Mouse (Mus musculus) cerebellum, postnatal 14 days (tissue): ENCODE measurements around the gene Olfr186.
"Not testable (repeated sequence)": the region's sequence is repeated elsewhere in the genome, so short reads cannot be mapped to it uniquely, and the experiment has no call there.

Experiments
- DNase-seq, 2 experiments: peaks; one replicate each; pipeline ENCODE4 v3.0.0; 2021; ENCODE audit warnings: mixed read lengths in 2 of 2

Olfr186 gene

GRCm38 (mm10) chr16:59030191-59030590 lies at the start of gene Olfr186:
Gene Olfr186 (minus strand): TSS chr16:59030291.
- DNase-seq, result no peak

DNA sequence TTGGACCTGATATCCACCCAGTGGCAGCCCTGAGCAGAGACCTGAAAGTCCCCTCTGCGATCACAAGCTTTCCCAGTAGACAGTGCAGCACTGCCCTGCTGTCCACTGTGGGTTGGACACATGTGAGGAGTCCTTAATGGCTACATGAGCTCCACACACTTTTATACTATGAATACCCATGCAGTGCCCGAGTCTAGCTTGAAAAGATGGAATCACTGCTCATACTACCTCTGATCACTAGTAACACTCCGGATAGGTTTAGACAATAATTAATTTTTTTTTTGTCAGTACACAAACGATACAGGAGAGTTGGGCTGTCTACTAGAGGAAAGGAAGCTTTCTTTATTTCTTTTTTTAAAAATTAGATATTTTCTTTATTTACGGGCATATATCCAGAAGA lies 47.8 kb upstream of the Olfr186 start, which contains the start of gene Olfr190:
Gene Olfr190, minus strand, starts transcription at position 101 of the 400 bp plus-strand sequence.
- DNase-seq, result no peak

GRCm38 (mm10) chr16:59073520-59073919 lies 43.4 kb upstream of the Olfr186 start:
- no peak for DNase-seq

- no peak for DNase-seq
Observed at GRCm38 (mm10) chr16:59071755-59072154, 41.7 kb upstream of the Olfr186 start.

DNA sequence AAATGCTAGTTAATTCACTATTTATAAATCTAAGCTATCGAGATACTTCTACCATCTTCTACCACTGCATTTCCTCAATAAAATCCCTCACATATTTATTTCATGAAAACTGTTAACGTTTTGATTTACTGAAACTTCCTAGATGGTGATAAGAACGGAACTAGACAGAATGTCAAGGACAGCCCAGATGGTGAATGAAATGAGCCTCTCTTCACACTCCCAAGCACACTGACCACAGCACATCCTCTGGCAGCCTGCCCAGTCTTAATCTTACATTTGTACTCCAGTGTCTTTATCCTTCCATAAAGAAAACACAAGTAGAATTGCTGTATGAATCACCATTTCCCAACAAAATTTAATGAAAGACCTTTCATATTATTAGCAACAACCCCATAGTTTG lies 32.3 kb upstream of the Olfr186 start:
- DNase-seq, result not testable (repeated sequence)

- DNase-seq, result not testable (repeated sequence)
Observed at GRCm38 (mm10) chr16:59049286-59049685, 19.2 kb upstream of the Olfr186 start.

DNA sequence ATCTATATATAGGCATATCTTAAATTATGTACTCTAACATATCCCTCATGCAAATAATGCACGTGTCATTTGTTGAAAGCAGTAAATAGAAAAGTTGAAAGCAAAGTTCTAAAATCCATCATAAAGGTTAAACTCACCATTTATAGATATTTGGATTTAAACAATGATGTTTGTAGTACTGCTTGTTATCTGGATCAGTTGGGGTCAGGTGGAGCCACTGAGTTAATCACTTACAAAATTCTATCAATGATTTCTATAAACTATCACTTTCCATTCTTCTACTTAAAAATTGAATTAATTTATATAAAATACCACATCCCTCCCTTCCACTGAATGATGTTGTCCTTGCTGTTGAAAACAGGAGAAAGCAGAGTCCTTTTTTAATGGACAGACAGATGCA lies 18.8 kb upstream of the Olfr186 start:
- no peak for DNase-seq

- no peak for DNase-seq
Observed at GRCm38 (mm10) chr16:59047579-59047978, 17.5 kb upstream of the Olfr186 start.

DNA sequence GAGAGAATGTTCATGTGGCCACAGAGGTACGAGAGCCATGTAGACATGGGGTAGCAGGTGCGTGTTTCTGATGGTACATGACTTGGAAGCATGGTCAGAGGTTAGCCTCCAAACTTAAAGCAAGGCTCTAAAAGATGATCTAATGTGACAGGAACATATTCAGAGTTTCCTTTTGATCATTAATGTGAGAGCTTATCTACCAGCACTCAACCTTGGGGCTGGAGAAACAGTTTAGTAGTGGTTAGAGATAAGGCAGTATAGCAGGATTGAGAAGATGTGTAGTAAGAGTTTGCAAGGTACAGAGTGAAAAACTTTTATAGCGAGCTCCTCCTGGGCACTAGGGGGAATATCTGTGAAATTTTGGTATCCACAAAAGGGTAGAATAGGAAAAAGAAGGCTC lies 15.7 kb upstream of the Olfr186 start:
- no peak for DNase-seq

DNA sequence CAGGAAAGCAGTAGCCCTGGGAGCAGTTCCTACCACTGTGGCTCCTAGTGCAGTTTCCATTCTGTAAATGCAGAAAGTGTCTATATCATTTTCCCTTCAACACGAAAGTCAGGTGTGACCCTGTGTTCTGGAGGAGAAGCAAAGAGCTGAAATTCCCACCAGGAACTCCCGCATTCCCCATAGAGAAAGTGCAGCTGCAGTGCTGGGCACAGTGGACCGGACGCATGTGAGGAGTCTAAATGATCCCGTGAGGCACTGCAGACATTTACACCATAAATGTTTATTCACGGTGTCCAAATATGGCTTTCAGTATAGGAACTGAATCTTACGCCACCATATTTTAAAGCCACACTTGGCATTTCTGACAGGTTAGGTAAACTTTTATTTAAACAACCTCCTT lies 9.6 kb upstream of the Olfr186 start, which contains the start of gene Olfr187:
Gene Olfr187, minus strand, starts transcription at position 58 of the 400 bp plus-strand sequence.
- DNase-seq, result no peak

GRCm38 (mm10) chr16:59013357-59014018 lies 16.6 kb downstream of the Olfr186 start:
- no peak for DNase-seq

- DNase-seq, result no peak
Observed at GRCm38 (mm10) chr16:59007146-59007545, 22.9 kb downstream of the Olfr186 start.

DNA sequence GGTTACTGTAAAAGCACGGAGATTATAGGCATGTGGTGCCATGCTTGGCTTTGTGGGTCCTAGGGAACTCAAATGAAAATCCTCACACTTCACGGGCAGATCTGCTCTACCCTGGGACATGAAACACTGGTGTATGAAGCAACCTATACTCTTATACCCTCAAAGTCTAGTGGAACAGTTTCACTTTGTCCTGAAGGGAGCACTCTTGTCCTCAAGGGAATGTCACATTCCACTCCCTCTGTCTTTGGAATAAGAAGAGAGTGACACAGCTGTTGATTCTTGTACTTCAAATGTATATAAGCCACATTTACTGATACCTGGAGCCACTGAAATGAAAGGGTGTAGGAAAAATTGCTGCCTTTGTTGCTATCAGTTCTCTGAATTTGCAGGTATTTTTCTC lies 35.0 kb downstream of the Olfr186 start, which contains the start of gene Olfr183:
Gene Olfr183, plus strand, starts transcription at position 301 of the 400 bp plus-strand sequence.
- no peak for DNase-seq
